Mouse (Mus musculus): ENCODE measurements around the gene Eif4e1b. TPM values are rescaled to one million over a fixed set of nuclear protein-coding genes. Genes with fewer than 3 reads are reported as not detected.

The Eif4e1b gene
- polyA plus RNA-seq, 1 experiment from 2014 or later = not detected

DNA sequence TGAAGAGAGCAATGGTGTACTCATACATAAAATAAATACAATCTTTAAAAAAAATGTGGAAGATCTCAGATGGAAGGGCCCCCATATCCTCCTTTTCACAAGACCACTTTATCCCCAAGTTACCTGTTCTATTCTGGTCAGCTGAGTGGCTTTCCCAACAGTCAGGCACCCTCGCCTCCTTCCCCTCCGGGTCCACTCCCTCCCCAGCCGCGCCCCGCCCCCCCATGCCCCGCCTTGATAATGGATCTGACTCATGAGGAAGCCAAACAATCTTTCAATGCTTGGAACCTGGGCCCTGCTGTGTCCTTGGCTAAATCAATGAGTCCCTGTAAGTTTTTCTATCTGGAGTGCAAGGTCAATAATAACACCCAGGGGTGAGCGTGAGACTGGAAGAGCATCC is 44.2 kb downstream of the Eif4e1b start:
- no peak for TF ChIP-seq CTCF (IDR thresholded peaks at IDR 0.05)
- in situ Hi-C loops (cut with MboI; ENCODE audit: low pct_unique_long_range_greater_than_20kb) = no loop called here
- no peak for ATAC-seq
- ChIA-PET POLR2A (no interaction called here), CTCF (no interaction called here)
- peaks cover 11% of the 10 kb centered on the region for H3K27me3 ChIP-seq
- DNase-seq (ENCODE audit: low read depth, low spot score) = no peak

DNA sequence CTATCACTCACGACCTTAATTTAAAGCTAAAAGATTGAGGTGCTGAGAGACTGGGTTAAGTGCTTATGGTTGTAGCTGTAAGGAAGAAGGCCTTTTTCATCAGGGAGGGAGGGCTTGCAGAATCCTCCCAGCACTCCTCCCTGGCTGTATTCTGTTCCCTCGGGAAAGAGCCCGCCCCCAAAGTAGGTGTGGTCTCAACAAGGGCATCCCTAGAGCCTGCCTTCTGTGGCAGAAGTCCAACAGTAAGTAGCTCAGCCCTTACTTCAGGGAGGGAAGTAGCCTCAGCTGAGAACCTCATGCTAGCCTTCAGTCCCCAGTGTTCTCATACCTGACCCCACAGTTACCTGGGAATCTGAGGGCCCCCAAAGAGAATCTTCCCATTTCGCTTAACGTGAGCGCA is 44.7 kb downstream of the Eif4e1b start:
- peaks cover 11% of the 10 kb centered on the region for H3K27me3 ChIP-seq
- ATAC-seq (no peak), DNase-seq (ENCODE audit: low read depth, low spot score) (no peak)
- TF ChIP-seq CTCF (IDR thresholded peaks at IDR 0.05) = no peak
- in situ Hi-C loops (cut with MboI; ENCODE audit: low pct_unique_long_range_greater_than_20kb) = no loop called here
- ChIA-PET CTCF (no interaction called here), POLR2A (no interaction called here)

- DNase-seq (ENCODE audit: low read depth, low spot score) (no peak), ATAC-seq (no peak)
- in situ Hi-C loops (cut with MboI; ENCODE audit: low pct_unique_long_range_greater_than_20kb) = no loop called here
- CTCF ChIA-PET = no interaction called here
- peaks cover 12% of the 10 kb centered on the region for H3K27me3 ChIP-seq
- POLR2A ChIA-PET = no interaction called here
- no peak for TF ChIP-seq CTCF (IDR thresholded peaks at IDR 0.05)
Observed at GRCm38 (mm10) chr13:54829450-54829849, 45.7 kb downstream of the Eif4e1b start.

- in situ Hi-C loops (cut with MboI; ENCODE audit: low pct_unique_long_range_greater_than_20kb) = no loop called here
- peaks cover 33% of the 10 kb centered on the region for H3K27me3 ChIP-seq
- DNase-seq (ENCODE audit: low read depth, low spot score) (no peak), ATAC-seq (no peak)
- ChIA-PET POLR2A (no interaction called here), CTCF (no interaction called here)
- no peak for TF ChIP-seq CTCF (IDR thresholded peaks at IDR 0.05)
Observed at GRCm38 (mm10) chr13:54836351-54837030, 52.7 kb downstream of the Eif4e1b start.

DNA sequence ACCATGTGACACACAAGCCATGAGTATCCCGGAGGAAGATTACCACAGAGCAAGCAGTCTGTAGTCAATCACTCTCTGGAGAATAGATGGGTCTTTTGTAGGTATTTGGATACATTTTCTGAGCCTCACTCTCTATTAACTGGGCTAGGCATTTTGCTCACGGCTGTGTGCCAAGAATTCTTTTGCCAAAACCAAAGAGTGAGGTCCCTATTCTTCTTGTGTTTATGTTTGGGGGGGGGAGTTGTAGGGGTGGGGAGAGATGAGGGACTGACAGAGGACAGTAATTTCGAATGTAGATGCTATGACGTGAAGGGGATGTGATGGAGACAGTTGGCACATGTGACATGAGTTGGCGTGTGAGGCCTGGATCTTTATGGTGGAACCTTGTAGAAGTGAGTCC is 53.3 kb downstream of the Eif4e1b start:
- DNase-seq (ENCODE audit: low read depth, low spot score) = no peak
- in situ Hi-C loops (cut with MboI; ENCODE audit: low pct_unique_long_range_greater_than_20kb) = no loop called here
- ATAC-seq = no peak
- ChIA-PET CTCF (no interaction called here), POLR2A (no interaction called here)
- H3K27me3 ChIP-seq = peaks cover 33% of the 10 kb centered on the region
- TF ChIP-seq CTCF (IDR thresholded peaks at IDR 0.05) = no peak

DNA sequence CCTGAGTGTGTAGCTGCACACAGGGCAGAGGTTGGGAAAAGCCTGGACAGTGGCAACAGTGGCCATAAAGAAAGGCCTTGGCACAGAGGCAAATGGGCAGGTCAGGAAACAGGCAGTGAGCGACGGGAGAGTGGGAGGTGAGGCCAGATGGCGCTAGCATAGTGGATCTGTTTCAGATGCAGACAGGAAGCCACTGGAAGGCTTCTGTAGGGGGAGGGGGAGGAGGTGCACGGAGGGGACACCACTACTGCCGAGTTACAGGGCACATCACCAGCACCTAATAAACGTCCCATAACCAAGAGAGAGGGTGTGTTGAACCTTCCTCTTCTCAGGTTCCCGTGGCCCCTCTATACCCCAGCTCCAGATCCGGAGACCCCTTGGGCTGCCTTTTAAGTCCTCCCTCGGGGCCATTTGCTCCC is 53.7 kb downstream of the Eif4e1b start:
- in situ Hi-C loops (cut with MboI; ENCODE audit: low pct_unique_long_range_greater_than_20kb) = no loop called here
- ChIA-PET POLR2A (no interaction called here), CTCF (no interaction called here)
- DNase-seq (ENCODE audit: low read depth, low spot score) (no peak), ATAC-seq (no peak)
- no peak for TF ChIP-seq CTCF (IDR thresholded peaks at IDR 0.05)
- H3K27me3 ChIP-seq = peaks cover 33% of the 10 kb centered on the region

Other genes with a start within 250 kb of the Eif4e1b start
- gene 4833439L19Rik, start 218.6 kb upstream of the Eif4e1b start, polyA plus RNA-seq (2021) = 124 TPM
- 26.6 TPM for gene Arl10, start 209.0 kb upstream of the Eif4e1b start, polyA plus RNA-seq (2021)
- gene Nop16, start 193.9 kb upstream of the Eif4e1b start, polyA plus RNA-seq (2021) = 38.0 TPM
- 96.0 TPM for gene Higd2a, start 193.8 kb upstream of the Eif4e1b start, polyA plus RNA-seq (2021)
- 33.9 TPM for gene Cltb, start 172.7 kb upstream of the Eif4e1b start, polyA plus RNA-seq (2021)
- gene Faf2, start 162.2 kb upstream of the Eif4e1b start, polyA plus RNA-seq (2021) = 64.0 TPM
- gene Rnf44, start 90.1 kb upstream of the Eif4e1b start, polyA plus RNA-seq (2021) = 115 TPM
- not detected for gene Cdhr2, start 82.5 kb upstream of the Eif4e1b start, polyA plus RNA-seq (2021)
- 0.17 TPM for gene Gprin1, start 34.1 kb upstream of the Eif4e1b start, polyA plus RNA-seq (2021)
- not detected for gene Sncb, start 17.4 kb upstream of the Eif4e1b start, polyA plus RNA-seq (2021)
- 35.3 TPM for gene Tspan17, start 5.4 kb downstream of the Eif4e1b start, polyA plus RNA-seq (2021)
- gene Unc5a, start 165.4 kb downstream of the Eif4e1b start, polyA plus RNA-seq (2021) = not detected
- gene Hk3, start 237.4 kb downstream of the Eif4e1b start, polyA plus RNA-seq (2021) = not detected

All from Patski (cell line).